Mouse (Mus musculus) stomach, postnatal 0 days (tissue): ENCODE data around the gene Vapb. TPM values are rescaled to one million over a fixed set of nuclear protein-coding genes. Genes with fewer than 3 reads are reported as not detected.
"Not testable (repeated sequence)": the region's sequence is repeated elsewhere in the genome, so short reads cannot be mapped to it uniquely, and the experiment has no call there.

Source experiments
- ATAC-seq: fragments of 200-750 bp; cut with Nextera tagmentation; 2 replicates; pipeline ENCODE4 v1.8.0; 2017; ENCODE audit not compliant: low FRiP score, low TSS enrichment
- DNase-seq: peaks from one replicate; pipeline ENCODE4 v3.0.0-alpha.2; 2016; ENCODE audit warnings: low spot score
- H3K27ac ChIP-seq: fragments of 300-500 bp; sonication (generic); replicated peaks from 2 replicates; pipeline ENCODE4 v1.5.1; 2014; ENCODE audit warnings: mild to moderate bottlenecking, control low read depth
- H3K27me3 ChIP-seq: fragments of 300-500 bp; sonication (generic); 2 replicates; pipeline ENCODE4 v1.6.1; 2014; ENCODE audit warnings: low read length; ENCODE audit not compliant: control insufficient read depth, insufficient read depth
- H3K36me3 ChIP-seq: fragments of 300-500 bp; sonication (generic); 2 replicates; pipeline ENCODE4 v1.6.1; 2014; ENCODE audit warnings: low read length, mixed read lengths; ENCODE audit not compliant: control insufficient read depth, insufficient read depth
- H3K4me1 ChIP-seq: fragments of 300-500 bp; sonication (generic); replicated peaks from 2 replicates; pipeline ENCODE4 v1.6.1; 2014; ENCODE audit warnings: antibody characterized with exemption; ENCODE audit not compliant: control insufficient read depth, insufficient read depth
- H3K4me2 ChIP-seq: fragments of 300-500 bp; sonication (generic); replicated peaks from 2 replicates; pipeline ENCODE4 v1.6.1; 2014; ENCODE audit warnings: low read depth, mild to moderate bottlenecking, control low read depth, moderate library complexity
- H3K4me3 ChIP-seq: fragments of 300-500 bp; sonication (generic); 2 replicates; pipeline ENCODE4 v1.5.1; 2014; ENCODE audit warnings: low read depth, low read length, control low read depth
- H3K9ac ChIP-seq: fragments of 300-500 bp; sonication (generic); 2 replicates; pipeline ENCODE4 v1.6.1; 2014; ENCODE audit warnings: mild to moderate bottlenecking, low read length, control low read depth, mixed read lengths
- H3K9me3 ChIP-seq: fragments of 300-500 bp; sonication (generic); 2 replicates; pipeline ENCODE4 v1.6.1; 2016; ENCODE audit warnings: low read length; ENCODE audit not compliant: control insufficient read depth
- CTCF ChIP-seq: IDR thresholded peaks from 2 replicates; pipeline ENCODE4 v1.5.1; 2016; ENCODE audit warnings: antibody characterized with exemption, low read depth, mild to moderate bottlenecking, moderate library complexity
- EP300 ChIP-seq: optimal IDR thresholded peaks from 2 replicates; pipeline ENCODE3; 2016; ENCODE audit warnings: antibody characterized with exemption
- WGBS: fragments of 180-500 bp; shearing (Covaris S2); extraction: QIAGEN DNeasy Blood & Tissue Kit; methylation state at CpG from one replicate; pipeline ENCODE4 v1.1.7; 2014; 5-methylcytosine and 5-hydroxymethylcytosine counted together
- polyA plus RNA-seq: library from polyadenylated mRNA; unstranded; fragments of >200 nt; fragmentation: Nextera tagmentation; extraction: Ambion mirVana; gene quantifications from 2 replicates; pipeline ENCODE4 v1.2.1, GENCODE M21; 2015

Vapb gene
- polyA plus RNA-seq, 1 experiment from 2014 or later: 11.1 TPM

DNA sequence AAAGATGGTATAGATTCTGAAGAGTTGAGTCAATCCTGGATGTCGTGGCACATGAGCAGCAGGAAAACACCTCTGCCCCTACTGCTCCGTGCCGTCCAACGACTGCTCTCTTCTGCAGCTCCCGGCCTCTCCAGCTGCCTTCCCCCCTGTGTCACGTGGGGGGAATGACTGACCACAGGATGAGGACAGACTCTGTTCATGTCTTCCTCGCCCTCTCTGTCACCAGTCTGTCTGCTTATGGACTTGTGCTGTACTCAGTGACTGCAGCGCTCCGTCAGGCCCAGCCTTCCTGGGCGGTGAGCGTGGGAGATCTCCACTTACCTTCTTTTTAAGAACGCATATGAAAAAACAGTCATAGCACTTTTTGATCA, 34.5 kb upstream of the Vapb start:
- Histone ChIP-seq H3K4me3 (no peak overlapping the region), H3K4me2 (no peak overlapping the region), H3K27ac (no peak overlapping the region), H3K9ac (no peak overlapping the region), H3K27me3 (no peaks in the 10 kb centered on the region), H3K4me1 (no peaks in the 10 kb centered on the region), H3K36me3 (peaks cover 19% of the 10 kb centered on the region), H3K9me3 (no peaks in the 10 kb centered on the region)
- DNase-seq: no peak
- TF ChIP-seq CTCF: no peak
- no peak for TF ChIP-seq EP300
- 77% methylated on average over 12 of the region's 12 CpGs for WGBS
- no peak for ATAC-seq

DNA sequence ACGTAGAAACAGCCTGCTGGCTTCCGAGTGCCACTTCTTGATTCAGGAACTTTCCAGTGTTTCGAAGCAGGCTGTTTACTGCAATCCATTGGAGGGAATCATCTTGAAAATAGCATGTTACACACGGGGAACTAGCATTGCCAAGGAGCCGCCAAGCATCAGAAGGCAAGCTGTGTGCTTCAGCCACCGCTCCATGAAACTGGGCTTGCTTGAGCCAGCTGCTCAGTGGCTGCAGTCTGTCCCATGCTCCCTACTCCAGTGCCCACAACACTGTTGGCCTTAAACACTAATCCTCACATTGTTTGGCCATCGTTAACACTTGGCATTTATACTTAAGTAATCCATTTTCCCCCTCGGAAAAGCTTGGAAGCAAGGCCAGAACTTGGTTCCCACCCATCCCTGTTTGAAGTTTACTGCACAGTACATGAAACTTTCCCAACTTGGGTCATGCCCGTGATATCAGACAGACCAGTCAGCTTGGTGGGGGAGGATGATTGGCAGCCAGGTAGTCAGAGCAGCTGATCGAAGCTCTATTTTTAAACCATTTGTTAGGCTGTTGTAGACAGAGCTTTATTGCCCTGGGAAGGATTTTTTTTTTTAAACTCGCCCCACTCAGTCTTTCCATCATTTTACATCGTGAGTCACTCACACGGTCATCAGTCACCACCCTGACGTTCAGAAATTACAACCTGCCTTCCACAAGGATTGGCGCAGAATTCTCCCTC, 31.3 kb upstream of the Vapb start:
- WGBS: 75% methylated on average over 15 of the region's 15 CpGs
- Histone ChIP-seq H3K4me3 (no peak overlapping the region), H3K9ac (no peak overlapping the region), H3K36me3 (peaks cover 13% of the 10 kb centered on the region), H3K27me3 (no peaks in the 10 kb centered on the region), H3K4me2 (no peak overlapping the region), H3K4me1 (no peaks in the 10 kb centered on the region), H3K9me3 (no peaks in the 10 kb centered on the region), H3K27ac (no peak overlapping the region)
- no peak for TF ChIP-seq EP300
- TF ChIP-seq CTCF: no peak
- ATAC-seq: peak; percentile 34; the same call in 1 of the 2 replicates
- no peak for DNase-seq

DNA sequence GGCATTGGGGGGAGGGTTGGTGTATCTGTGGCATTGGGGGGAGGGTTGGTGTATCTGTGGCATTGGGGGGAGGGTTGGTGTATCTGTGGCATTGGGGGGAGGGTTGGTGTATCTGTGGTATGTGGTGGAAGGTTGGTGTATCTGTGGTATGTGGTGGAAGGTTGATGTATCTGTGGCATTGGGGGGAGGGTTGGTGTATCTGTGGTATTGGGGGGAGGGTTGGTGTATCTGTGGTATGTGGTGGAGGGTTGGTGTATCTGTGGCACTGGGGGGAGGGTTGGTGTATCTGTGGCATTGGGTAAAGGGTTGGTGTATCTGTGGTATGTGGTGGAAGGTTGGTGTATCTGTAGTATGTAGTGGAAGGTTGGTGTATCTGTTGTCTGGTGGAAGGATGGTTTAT, 29.7 kb upstream of the Vapb start:
- not testable (repeated sequence) for H3K27me3 ChIP-seq, H3K36me3 ChIP-seq, H3K9ac ChIP-seq, ATAC-seq, H3K27ac ChIP-seq, H3K4me2 ChIP-seq, H3K9me3 ChIP-seq, H3K4me1 ChIP-seq, DNase-seq, H3K4me3 ChIP-seq

DNA sequence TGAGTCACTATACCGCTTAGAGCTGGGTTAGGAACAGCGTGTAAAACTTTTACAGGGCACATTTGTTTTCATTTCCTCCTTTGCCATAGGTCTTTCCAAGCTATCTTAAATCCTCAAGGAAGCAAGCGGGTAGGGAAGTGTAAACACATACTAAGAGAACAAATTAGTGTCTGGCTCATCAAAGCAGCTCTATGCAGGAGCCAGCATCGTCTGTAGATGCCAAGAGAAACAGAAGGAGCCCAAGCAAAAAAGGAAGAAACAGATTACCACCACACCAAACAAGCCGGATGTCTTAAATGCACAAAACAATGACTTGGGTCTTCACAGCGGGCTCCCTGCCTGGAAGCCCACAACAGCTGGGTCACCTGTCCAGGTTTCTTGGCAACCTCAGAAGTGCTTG, 27.1 kb upstream of the Vapb start:
- H3K4me2 ChIP-seq: no peak overlapping the region
- H3K9me3 ChIP-seq: no peaks in the 10 kb centered on the region
- H3K4me1 ChIP-seq: no peaks in the 10 kb centered on the region
- H3K36me3 ChIP-seq: peaks cover 2% of the 10 kb centered on the region; the same call in 1 of the 2 replicates
- no peak for TF ChIP-seq EP300
- TF ChIP-seq CTCF: no peak
- no peak for DNase-seq
- H3K27ac ChIP-seq: no peak overlapping the region
- H3K4me3 ChIP-seq: no peak overlapping the region
- no peaks in the 10 kb centered on the region for H3K27me3 ChIP-seq
- 53% methylated on average over 6 of the region's 6 CpGs for WGBS
- ATAC-seq: no peak
- no peak overlapping the region for H3K9ac ChIP-seq

DNA sequence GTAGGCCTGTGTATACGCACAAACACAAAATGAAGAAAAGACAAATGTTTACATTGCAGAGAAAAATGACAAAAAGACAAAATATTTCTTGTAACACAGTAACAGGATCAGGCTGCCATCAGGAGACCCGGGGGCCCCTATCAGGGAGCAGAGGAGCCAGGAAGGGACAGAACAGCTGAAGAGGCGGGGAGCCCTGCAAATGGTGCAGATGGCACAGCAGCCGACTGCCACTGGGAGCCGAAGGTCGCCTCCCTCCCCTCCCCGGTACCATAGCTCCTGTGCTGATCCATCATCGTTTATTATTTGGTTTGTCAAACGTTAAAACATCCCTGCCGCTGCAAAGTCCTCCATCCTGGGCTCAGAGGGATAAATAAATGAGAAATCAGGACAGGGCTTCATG, 24.7 kb upstream of the Vapb start:
- Histone ChIP-seq H3K27me3 (no peaks in the 10 kb centered on the region), H3K4me1 (no peaks in the 10 kb centered on the region), H3K4me2 (no peak overlapping the region), H3K9me3 (no peaks in the 10 kb centered on the region), H3K36me3 (no peaks in the 10 kb centered on the region), H3K4me3 (no peak overlapping the region), H3K27ac (no peak overlapping the region), H3K9ac (no peak overlapping the region)
- DNase-seq (no peak), ATAC-seq (no peak)
- 15% methylated on average over 10 of the region's 10 CpGs for WGBS
- TF ChIP-seq CTCF: no peak
- TF ChIP-seq EP300: no peak

DNA sequence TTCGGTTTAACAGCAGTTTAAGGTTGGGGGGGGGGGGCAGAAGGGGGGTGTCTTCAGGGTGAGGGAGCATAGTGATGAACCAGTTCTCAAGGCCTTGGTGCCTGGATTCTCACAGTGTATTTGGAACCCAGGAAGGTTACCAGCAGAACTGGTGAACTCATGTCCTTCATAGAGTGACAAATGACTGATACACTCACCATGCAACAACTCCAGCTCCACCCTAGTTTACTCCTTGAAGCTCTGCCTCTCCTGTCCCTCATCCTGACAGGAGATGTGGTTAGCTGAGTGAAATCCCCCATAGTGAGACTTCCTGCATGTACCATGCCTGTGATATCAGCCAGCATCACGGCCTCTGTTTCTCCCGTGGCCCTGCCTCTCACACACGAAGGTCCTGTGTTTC, 24.1 kb upstream of the Vapb start:
- H3K27ac ChIP-seq: no peak overlapping the region
- WGBS: 69% methylated on average over 4 of the region's 4 CpGs
- no peaks in the 10 kb centered on the region for H3K4me1 ChIP-seq
- DNase-seq (no peak), ATAC-seq (no peak)
- no peaks in the 10 kb centered on the region for H3K9me3 ChIP-seq
- no peak overlapping the region for H3K4me3 ChIP-seq
- no peak overlapping the region for H3K4me2 ChIP-seq
- no peak overlapping the region for H3K9ac ChIP-seq
- no peaks in the 10 kb centered on the region for H3K36me3 ChIP-seq
- TF ChIP-seq EP300: no peak
- TF ChIP-seq CTCF: no peak
- no peaks in the 10 kb centered on the region for H3K27me3 ChIP-seq
